Mouse (Mus musculus): ENCODE measurements around the gene Sectm1a.
"Not testable (repeated sequence)": the region's sequence is repeated elsewhere in the genome, so short reads cannot be mapped to it uniquely, and the experiment has no call there.

Gene Sectm1a

DNA sequence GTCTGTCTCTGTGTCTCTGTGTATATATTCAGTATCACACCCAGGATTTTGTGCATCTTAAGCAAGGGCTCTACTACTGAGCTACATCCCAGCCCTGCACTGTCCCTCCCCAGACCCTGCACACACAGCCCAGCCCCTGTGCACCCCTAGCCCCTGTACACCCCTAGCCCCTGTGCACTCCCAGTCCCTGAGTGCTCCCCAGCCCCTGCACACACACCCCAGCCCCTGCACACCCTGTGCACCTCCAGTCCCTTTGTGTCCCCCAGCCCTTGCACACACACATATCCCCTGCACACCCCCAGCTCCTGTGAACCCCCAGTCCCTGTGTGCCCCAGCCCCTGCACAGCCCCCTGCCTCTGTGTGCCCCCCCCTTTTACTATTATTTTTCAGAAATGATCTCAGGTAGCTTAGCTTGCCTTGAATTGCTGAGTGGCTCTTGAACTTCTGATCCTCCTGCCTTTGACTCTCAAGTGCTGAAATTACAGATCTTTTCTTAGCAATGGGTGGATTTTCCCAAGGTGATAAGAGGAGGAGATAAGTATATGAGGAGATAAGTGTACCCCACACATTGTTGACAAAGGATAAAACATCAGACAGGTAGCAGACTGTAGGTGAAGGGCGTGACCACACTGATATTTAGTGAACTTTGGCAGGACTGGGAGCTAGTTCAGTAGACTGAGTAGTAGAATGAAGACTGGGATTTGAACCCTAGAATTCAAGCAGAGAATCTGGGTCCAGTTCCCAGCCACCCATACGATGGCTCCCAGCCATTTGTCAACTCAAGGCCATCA is 8.9 kb upstream of the Sectm1a start:
- DNase-seq, result no peak

DNA sequence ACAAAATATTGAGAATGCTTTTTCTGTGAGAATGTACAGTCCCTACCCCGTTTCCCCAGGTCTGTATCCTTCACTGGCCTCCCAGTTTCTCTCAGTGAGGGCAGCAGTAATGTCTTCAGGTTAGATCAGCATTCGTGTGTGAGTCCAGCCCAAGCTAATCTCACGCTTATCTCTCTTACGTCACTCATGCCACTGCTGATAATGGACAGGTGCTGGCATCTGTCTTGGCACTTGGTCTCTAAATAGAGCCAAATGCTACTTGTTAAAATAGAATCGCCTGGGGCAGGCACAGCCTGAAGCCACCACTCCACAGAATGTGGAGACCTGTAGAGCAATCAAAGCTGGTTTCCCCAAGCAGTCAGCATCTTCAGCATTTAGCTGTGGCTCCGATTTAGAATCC is 8.0 kb upstream of the Sectm1a start:
- no peak for DNase-seq

DNA sequence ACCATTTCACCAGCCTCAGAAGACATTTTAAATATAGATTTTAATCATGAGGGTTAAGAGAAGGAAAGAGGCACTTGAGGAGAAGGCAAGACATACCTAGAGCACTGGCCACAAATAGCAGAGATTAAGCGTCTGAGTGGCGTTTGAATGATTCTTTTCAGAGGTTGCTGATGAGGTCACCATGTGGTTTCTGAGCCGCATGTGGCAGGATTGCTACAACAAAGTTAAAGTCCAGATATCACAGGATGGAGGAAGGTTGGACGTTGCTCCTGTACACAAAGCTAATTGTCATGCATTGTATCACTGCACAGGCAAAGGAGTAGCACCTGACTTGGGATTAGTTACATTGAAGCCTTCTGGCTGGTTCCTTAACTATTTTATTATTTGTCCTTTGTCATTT is 5.3 kb upstream of the Sectm1a start:
- no peak for DNase-seq

DNA sequence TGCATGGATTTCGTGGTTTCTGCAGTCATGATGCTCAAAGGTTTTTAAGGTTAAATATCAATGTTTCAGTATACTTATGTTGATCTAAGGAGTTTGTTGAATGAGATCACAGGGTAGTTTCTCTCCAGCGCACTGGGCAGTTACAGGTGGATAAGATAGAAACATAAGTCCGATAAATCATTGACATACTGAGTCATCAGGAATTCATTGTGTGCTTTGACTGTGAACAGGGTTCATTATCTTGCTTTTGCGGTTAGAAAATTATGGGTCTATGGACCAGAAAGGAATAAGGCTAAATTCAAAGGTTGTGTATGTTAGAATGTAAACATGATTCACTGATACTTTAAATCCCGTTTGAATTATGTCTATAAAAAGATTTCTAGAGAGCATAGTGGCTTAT is 4.2 kb upstream of the Sectm1a start:
- DNase-seq, result no peak

DNA sequence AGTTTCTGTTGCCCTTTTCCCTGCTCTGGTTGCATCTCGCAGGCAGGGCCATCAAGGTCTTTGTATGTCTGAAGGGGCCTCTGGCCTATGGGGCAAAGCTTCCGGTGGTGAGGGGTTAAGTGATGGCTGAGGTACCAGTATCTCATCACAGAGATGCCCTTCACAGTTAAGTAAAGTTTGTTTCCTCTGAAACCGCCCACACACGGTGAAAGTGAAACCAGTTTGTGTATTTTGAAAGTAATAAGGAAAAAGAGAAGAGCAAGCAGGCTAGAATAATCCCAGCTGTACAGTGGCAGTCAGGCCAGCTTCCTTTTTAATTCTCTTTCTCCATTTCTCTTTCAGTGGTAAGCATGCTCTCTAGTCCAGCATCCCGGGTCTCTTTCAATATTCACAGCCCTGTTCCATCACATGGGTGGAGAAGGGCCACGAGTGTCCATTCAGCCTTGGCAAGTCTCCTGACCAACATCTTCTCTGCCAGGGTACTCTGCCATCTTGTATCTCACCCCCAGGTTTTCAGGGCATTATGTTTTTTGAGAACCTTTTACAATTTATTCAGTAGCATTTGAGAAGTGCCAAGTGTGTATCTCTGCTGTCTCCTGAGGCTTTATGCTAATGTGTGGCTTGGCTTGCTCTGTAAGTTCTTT is 2.0 kb upstream of the Sectm1a start:
- no peak for DNase-seq

DNA sequence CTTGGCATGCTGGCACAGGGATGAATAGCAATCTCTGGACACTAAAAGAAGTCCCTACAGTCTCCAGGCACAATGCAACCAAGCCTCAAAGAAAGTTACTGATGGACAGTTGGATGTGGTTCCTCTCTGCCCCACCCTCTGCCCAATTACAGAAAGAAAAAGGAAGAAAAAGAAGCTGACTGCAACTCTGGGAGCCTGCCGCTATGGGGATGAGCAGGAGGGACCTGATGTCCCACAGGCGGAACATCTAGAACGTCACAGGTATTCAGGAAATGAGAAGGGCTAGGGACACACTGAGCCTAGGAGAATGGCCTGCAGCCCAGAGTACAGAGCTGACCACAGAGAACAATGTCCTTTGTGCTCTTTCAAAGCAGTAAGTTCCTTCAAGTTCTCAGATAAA is 1.2 kb upstream of the Sectm1a start:
- DNase-seq, result no peak

DNA sequence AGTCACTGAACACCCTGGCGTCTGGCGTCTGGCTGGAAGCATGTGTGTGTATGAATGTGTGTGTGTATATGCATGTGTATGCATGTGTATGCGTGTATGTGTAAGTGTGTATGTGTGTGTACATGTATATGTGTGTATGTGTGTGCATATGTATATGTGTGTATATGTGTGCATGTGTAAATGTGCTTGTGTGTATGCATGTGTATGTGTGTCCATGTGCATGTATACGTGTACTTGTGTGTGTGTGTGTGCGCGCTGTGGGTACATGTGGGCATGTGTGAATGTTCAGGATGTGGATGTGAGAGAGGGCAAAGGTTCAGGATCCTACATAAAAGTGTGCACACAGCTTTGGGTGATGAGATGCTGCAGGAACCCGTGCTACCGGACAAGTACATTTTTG is 690 bp downstream of the Sectm1a start:
- no peak for DNase-seq

DNA sequence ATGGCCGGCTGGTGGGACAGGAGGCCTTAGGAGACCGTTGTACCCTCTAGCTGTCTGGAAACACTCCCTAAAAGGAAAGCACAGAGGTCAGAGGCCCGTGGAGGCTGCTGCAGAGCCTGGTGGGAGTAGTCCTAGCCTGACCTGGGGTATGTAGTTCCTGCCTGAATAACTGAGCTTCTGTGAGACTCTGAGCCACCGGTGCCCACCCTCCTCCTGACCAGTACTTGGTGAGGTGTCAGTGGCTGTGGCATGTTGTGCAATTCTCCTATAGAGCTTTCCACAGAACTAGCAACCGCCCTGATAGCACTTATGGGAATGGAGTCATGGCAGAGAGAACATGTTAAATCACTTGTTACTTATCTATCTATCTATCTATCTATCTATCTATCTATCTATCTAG is 5.4 kb downstream of the Sectm1a start:
- DNase-seq, result no peak

DNA sequence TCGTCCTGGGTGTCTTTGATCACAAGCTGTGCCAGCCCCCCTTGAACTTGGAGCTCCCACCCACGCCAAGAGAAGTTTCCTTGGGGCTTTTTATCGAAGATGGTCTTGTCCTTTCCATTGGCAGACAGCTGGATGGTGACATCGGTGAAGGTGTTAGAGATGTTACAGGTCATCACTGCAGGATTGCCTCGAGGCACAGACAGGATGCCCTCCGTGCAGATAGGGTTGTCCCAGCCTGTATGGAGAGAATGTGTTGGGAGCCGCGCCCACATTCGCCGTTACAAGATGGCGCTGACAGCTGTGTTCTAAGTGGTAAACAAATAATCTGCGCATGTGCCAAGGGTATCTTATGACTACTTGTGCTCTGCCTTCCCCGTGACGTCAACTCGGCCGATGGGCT is 11.4 kb downstream of the Sectm1a start:
- DNase-seq, result not testable (repeated sequence)

DNA sequence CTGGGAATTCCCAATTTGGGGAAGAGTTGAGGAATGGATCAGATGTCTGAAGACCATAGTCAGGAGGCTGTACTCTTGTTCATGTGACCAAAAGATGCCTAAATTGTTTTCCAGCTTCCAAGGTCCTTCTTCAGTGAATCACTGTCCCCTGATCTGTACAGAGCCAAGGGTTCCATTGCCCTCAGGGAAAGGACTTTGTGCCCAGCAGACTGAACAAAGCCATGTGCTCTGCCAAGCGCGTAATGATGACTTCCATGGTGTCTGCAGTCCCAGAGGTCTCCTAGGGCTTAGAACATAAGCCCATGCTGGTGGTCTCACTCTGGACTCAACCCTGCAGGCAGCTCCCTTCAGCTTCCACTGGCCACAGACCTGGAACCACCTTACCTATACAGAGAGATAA is 13.1 kb downstream of the Sectm1a start:
- no peak for DNase-seq

DNA sequence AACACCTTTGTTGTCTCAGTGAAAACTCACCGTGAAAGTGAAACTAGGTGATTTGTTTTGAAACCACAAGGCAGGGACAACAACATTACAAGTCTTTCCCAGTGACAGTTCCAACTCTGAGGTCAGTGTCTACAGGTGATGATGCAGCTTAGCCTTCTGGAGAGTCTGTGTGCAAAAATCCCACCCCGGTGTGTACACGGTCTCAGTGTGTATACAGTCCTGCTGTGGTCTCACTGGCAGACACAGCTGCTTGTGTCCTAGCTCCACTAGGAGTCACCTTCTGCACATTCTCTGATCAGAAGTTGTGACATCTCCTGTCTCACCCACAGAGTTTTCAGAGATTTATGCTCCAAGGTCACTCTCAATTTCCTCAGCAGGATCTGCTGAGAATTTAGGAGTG is 16.8 kb downstream of the Sectm1a start:
- DNase-seq, result no peak

DNA sequence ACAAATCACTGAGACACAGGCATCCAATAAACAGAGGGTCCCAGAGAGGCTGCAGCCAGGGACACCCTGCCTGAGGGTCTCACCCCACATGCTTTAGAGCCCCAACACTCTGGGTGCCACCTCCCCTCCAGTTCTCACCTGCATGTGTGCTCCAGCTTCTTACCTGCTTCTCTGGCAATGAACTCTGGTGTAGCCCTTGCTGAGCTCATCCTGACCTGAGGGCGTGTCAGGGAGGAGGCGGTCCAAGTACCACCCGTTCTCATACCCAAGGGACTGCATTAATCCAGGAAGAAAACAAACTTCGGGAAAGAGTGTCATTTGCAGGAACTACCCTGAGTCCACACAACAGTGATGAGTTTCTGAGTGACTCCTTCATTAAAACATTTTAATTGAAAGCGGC is 17.6 kb downstream of the Sectm1a start, which contains the start of gene Sectm1b:
Gene Sectm1b (minus strand): TSS at position 191 of the 400 bp plus-strand sequence.
- no peak for DNase-seq

DNA sequence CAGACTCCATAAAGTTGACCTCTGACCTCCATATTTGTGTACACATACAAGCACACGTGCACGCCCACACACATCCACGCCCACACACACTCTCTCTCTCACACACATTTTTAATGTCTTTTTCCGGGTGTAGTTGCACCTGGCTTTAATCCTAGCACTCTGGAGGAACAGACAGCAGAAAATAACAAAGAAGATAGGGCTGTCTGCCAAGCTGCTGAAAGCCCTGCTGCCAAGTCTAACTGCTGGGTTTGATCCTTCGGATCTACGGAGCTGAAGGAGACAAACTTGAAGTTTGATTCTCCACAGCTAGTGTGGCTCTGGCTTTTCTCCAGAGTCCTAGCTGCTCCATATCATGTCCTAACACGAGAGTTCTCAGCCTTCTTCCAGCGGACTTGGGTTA is 19.4 kb downstream of the Sectm1a start:
- DNase-seq, result no peak

DNA sequence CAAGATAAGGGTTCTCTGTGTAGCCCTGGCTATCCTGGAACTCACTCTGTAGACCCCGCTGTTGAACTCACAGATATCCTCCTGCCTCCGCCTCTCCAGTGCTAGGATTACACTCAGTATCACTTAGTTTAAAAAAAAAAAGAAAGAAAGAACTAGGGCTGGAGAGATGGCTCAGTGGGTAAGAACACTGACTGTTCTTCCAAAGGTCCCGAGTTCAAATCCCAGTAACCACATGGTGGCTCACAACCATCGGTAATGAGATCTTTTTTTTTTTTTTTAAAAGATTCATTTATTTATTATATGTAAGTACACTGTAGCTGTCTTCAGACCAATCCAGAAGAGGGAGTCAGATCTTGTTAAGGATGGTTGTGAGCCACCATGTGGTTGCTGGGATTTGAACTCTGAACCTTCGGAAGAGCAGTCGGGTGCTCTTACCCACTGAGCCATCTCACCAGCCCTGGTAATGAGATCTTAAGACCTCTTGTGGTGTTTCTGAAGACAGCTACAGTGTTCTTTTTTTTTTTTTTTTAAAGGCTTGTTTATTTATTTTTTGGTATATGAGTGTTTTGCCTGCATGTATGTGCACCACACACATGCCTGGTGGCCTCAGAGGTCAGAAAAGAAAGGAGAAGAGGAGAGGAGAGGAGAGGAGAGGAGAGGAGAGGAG is 20.5 kb downstream of the Sectm1a start:
- DNase-seq, result not testable (repeated sequence)

DNA sequence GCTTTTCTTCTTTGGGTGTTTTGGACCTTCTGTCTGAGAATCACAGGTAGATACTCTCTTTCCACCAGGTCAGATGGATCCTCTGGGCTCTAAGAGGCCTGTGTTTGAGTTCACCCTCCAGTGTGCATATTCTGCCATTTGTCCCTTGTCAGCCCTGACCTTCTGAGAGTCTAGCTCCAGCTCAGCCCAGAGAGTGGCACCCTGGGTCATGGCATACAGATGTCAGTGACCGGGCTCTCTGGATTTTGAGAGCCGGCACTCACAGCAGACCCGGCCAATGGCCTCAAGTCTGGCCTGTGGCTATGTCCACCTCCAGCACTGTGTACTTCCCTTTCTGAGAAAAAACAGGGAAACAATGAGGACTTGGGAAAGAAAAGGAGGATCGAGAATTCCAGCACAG is 21.5 kb downstream of the Sectm1a start:
- no peak for DNase-seq

DNA sequence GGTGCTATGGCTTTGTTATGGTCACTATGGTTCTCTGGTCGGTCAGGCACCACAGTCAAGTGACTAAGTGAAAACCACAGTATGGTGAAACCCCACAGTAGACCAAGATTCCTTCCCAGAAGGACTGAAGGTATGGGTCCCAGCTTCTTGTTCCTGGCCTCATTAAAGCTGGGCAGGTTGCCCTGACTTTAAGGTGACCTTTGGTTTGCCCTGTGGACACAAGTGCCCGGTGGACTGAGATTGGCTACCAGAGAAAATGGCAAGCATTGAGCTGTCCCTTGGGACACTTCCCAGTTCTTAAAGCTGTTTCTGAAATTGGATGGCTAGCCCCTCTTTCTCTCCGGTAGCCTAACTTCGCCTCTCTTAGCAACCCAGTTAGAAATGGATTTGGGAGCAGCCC is 22.1 kb downstream of the Sectm1a start:
- no peak for DNase-seq

DNA sequence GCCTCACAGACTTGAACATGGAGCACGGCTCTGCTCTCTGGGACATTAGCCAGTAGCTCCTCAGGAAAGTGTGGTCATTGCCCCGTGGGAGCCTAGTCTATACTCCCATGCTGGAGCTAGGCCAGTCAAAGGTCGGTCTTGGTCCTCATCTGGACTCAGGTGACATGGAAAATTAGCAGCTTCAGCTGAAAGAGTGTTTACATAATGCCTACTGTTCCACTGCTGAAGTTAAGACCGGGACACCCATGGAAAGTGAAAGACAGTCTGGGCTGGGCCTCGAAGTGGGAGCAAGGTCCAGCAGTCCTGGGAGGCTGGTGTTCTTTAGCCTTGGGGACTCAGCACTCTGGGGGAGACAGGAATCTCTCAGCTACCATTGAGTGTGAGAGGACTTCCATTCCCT is 22.9 kb downstream of the Sectm1a start:
- no peak for DNase-seq

DNA sequence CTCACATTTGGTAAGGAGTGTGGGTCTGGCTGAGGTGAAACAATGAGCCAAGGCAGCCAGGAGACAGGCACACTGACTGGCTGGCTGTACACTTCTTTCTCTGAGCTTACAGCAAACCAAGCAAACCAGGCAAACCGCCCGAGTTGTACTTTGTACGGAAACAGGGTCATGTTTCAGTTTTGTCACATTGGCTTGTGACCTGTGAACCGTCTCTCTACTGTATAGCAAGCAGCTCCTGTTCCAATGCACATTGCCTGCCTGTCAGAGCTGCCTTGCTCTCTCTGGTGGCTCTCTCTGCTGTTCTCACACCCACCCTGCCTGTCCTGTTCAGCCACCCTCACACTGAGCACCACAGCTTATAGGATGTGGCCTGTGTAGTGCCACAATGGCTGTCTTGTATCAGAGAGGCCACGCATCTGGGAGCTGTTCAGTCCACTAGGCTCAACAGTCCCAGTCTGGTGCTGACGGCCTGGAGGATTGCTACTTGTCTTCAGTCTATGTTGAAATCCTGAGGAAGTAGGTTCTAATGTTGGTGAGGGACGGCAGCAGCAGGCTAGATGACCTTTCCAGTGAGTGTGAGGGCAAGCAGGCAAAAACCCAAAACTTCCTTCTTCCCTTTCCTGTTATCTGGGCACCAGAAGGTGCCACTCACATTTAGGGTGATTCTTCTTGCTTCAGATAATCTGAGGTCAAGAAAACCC is 24.3 kb downstream of the Sectm1a start:
- DNase-seq, result no peak

DNA sequence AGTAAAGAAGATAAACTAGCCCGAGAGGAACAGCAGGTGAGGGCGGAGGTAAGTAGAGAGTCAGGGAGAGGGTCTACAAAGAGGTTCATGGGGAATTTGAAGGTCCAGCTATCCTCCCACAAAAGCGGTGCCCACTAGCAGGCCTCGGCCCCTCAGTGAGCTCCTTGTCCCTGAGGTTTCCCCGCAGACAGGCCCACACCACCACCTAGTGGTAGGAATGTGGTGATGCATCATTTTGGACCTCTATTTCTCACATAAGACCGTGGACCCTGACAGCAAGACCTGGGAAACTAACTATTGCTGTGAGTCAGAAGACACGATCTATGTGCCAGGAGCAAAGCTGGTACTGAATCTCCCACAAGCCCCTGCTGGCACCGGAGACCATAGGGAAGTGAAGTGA is 27.5 kb downstream of the Sectm1a start:
- DNase-seq, result peak; percentile 73

DNA sequence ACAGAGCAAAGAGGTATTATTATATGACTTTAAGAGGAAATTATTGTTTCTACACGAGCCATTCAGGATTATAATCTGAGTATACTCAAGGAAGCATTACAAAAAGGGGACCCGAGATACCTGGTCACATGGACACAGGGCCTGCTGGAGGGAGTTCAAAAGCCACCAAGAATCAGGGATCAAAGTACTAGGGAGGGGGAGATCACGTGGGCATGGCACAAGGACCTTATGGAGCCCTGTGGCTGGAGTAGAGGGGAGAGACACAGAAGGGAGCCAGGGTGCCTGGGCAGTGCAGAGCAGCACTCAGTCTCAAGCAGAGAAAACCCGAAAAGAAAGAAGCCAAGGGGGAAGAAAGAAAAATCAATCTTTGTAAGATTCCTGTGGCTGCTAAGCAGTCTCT is 28.6 kb downstream of the Sectm1a start:
- DNase-seq, result no peak

DNA sequence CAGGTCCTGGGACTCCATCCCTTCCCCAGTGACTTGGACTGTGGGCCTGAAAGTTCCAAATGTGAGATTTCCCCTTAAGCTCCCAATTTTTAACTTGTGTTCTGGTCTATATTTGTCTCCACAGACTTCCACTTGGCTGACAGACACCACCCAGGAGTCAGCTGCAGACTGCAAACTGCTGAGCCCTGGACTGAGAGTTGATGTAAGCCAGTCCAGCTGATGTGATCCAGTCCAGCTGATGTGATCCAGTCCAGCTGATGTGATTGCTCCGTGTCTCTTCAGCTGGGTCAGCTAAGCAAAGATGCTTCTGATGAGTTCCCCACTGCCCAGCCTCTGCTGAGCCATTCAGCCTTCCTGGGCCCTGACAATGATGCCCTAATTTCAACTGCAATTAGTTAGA is 29.2 kb downstream of the Sectm1a start:
- DNase-seq, result no peak

DNA sequence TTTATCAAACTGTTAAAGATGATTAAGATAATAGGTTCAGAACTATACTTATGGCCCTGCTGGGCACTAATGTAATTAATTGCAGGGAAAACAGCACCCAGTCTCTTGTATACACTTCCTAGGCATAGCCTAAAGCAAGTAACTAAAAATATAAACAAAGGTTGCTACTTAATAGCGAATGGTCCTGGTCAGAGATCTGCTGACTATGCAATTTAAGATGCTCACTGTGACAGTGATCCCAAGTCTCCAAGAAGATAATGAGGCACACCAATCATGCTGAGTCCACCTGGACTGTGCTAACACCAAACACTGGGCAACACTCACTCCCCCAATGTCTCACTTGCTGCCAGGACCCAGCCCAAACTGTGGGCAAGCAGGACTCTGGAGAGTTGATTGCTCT is 31.2 kb downstream of the Sectm1a start:
- DNase-seq, result no peak

DNA sequence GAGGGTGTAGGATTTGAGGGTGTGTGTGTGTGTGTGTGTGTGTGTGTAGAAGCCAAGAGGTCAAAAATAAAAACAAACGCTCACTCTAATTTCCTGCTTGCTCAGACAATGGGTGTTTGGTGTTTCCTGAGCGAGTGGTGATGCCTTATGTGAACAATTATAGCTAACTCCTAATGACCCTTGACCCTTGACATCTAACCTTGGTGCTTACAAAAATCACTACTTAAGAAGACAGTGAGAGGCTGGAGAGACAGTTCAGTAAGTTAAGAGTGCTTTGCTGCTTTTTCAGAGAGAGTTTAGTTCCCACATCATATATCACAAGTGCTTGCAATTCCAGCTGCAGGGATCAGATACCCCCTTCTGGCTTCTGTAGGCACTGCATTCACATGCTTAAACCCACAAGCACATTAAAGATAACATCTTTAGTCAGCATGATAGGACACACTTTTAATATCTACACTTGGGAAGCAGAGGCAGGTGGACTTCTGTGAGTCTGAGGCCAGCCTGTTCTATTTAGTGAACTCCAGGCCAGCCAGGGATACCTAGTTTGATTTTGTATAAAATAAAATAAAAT is 33.1 kb downstream of the Sectm1a start:
- peak; percentile 15 for DNase-seq

All from right cerebral cortex, postnatal 4 days (tissue).